Mouse (Mus musculus) liver, adult (tissue): ENCODE data around the gene Scamp3.

Source experiments
- GATA4 ChIP-seq: IDR thresholded peaks from 2 replicates; pipeline ENCODE4 v1.6.1; 2014; ENCODE audit warnings: mild to moderate bottlenecking, low read length; ENCODE audit not compliant: insufficient replicate concordance

Gene Scamp3

DNA sequence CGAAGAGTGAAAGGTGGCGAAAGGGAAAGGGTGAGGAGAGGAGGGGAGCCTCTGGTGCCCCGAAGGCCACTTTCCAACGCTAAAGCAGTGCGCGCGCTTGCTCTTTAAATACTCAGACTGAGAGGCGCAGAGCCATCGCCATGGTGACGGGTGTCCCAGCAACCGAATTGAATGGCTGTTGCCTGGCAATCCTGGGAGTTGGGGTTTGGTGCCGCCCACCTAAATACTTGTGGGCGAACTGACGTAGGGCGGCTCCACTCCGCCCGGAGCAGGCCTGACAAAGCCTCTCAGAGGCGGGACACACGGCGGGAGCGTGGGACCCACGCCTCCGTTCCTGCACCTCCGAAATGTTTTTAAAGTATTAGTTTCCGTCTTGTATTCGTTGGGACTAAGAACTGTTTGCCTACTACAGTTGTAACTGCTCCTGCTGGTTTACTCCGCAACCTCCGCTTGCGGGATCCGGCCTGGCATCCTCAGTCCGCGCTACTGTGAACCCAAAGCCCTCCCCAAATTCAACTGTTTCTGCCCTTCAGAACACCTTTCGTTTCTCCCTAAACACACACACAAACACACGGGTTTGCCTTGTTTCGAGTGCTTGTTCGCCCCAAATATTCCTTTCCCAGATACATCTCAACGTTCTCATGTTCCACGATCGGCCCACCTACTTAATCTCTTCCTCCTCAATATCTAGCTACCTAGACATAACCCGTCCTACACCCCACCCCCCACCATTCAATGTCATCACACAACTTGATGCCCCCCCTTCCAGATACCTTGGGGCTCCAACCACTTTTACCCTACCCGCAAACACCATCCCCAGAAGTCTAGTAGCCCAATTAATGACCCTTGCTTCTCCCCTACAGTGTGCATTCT lies 50.3 kb downstream of the Scamp3 start:
- no peak for TF ChIP-seq GATA4

GRCm38 (mm10) chr3:89228180-89228549 lies 50.9 kb downstream of the Scamp3 start:
- TF ChIP-seq GATA4, result no peak

DNA sequence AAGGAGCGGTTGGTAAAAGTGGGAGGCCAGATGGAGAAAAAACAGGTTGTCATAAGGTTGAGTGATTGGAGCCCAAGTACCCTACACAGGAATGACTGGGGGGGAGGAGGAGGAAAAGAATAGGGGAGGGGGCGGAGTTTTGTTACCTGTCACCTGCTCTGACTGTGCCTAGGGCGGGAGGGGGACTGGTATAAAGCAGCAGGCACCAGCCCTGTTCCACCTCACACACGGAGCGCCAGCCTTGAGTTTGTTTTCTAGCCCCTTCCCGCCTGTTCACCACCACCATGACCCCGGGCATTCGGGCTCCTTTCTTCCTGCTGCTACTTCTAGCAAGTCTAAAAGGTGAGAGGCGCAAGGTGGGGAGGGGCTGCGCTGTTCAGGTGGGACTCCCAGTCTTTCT lies 51.6 kb downstream of the Scamp3 start, which contains the start of gene Muc1:
TSS of gene Muc1 (plus strand) at position 222 of the 400 bp plus-strand sequence.
- no peak for TF ChIP-seq GATA4

DNA sequence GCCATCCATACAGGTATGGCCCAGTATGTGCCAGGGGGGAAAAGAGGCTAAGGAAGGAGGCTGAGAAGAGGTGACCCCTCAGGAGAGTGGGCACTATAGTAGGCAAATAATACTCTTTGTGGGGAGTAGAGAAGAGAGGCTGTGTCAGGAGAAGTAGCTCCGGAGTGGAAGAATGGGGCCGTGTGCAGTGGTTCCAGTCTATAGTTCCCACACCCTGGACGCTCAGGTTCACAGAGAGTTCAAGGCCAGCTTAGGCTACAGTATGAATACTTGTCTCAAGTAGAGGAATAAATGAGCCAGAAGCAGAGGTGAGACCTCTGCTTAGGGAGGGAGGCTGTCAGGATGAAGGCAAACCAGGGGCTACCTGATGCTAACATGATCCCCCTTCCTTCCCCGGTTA lies 52.0 kb downstream of the Scamp3 start:
- no peak for TF ChIP-seq GATA4

DNA sequence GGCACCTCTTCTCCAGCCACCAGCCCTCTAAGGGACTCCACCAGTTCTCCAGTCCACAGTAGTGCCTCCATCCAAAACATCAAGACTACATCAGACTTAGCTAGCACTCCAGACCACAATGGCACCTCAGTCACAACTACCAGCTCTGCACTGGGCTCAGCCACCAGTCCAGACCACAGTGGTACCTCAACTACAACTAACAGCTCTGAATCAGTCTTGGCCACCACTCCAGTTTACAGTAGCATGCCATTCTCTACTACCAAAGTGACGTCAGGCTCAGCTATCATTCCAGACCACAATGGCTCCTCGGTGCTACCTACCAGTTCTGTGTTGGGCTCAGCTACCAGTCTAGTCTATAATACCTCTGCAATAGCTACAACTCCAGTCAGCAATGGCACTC lies 53.3 kb downstream of the Scamp3 start:
- TF ChIP-seq GATA4, result no peak

DNA sequence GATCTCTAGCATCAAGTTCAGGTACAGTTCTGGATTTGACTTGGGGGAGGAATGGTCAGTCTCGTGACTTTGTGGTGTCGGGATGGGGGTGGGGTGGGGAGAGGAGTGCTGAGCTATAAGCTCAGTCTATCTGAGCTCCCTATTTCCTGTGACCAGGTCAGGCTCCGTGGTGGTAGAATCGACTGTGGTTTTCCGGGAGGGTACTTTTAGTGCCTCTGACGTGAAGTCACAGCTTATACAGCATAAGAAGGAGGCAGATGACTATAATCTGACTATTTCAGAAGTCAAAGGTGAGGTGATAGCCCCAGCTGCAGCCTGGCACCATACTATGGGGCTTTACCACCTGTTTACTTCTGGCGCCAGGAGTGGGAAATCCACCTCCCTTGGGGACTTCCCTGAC lies 54.1 kb downstream of the Scamp3 start:
- TF ChIP-seq GATA4, result no peak

- TF ChIP-seq GATA4, result no peak
Measured at GRCm38 (mm10) chr3:89231772-89232275, 54.6 kb downstream of the Scamp3 start.
